Mouse (Mus musculus) kidney, adult 2 months (tissue): ENCODE results near the gene Atp6v0e.

ENCODE experiments used
- CTCF ChIP-seq: fragments of 200-500 bp; conservative IDR thresholded peaks from 2 replicates; pipeline ENCODE4 v1.5.1; 2011; ENCODE audit warnings: low read depth, mild to moderate bottlenecking, control low read depth, low read length, moderate library complexity, mixed read lengths; ENCODE audit not compliant: insufficient read depth, insufficient read length
- POLR2A ChIP-seq: fragments of 200-500 bp; IDR thresholded peaks from one replicate; pipeline ENCODE4 v1.6.1; 2011; ENCODE audit warnings: low read depth, low read length, control low read depth

DNA sequence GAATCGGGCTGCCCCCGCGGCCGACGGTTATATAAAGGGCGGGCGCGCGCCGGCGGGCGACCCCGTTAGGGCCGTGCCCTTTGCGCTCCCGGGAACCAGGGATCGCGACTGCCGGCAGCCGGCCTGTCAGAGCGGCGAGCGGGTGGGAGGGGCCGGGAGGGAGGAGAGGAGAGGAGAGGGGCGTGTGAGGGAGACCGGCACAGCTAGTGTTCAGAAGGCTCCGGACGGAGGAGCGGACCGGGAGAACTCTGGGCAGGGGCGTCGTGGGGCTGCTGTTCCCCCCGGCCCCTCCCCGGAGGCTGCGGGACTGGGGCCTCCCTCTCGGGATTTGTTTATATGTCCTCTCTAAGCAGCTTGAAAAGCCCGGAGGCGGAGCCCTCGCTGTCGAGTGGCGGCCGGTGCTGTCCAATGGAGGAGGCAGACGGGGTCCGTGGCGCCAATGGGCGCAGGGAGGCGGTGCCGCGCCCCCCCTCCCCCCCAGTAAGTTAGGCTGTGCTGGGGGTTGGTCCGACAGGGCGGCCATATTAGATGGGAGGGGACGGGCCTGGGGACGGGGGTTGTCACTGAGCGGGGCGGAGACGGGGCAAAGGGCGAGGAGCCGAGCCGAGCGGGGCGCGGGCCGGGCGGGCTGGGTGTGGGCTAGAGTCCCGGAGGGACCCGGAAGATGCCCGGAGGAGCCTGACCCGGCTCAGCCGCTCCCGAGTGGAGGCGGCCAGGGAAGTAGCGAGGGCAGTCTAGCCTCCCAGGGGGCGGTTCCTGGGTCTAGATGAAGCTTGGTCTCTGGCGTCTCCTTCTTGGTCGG is 53.1 kb downstream of the Atp6v0e start:
- TF ChIP-seq POLR2A (no peak), CTCF (no peak)
